Mouse (Mus musculus) intestine, postnatal 0 days (tissue): ENCODE measurements at regions not wholly inside any gene's neighbourhood (a gene's known extent, or its start where the extent isn't known, plus 50 kb on each side); places are given as distances from the start of the nearest gene placed in this dataset.

Experiments used
- ATAC-seq: fragments of 200-750 bp; cut with Nextera tagmentation; 2 replicates; pipeline ENCODE4 v1.8.0; 2017; ENCODE audit warnings: mild to moderate bottlenecking, moderate TSS enrichment, moderate library complexity
- H3K27ac ChIP-seq: fragments of 300-500 bp; sonication (generic); 2 replicates; pipeline ENCODE4 v1.5.1; 2014; ENCODE audit warnings: mild to moderate bottlenecking, low read depth, low read length, moderate library complexity
- H3K27me3 ChIP-seq: fragments of 300-500 bp; sonication (generic); replicated peaks from 2 replicates; pipeline ENCODE4 v1.6.1; 2014; ENCODE audit warnings: low read length, mixed read lengths; ENCODE audit not compliant: control insufficient read depth, insufficient read depth
- H3K36me3 ChIP-seq: fragments of 300-500 bp; sonication (generic); 2 replicates; pipeline ENCODE4 v1.6.1; 2014; ENCODE audit warnings: mild to moderate bottlenecking, moderate library complexity; ENCODE audit not compliant: control insufficient read depth, insufficient read depth
- H3K4me1 ChIP-seq: fragments of 300-500 bp; sonication (generic); replicated peaks from 2 replicates; pipeline ENCODE4 v1.6.1; 2014; ENCODE audit warnings: antibody characterized with exemption, low read length, mixed read lengths; ENCODE audit not compliant: control insufficient read depth, insufficient read depth
- H3K4me2 ChIP-seq: fragments of 300-500 bp; sonication (generic); replicated peaks from 2 replicates; pipeline ENCODE4 v1.6.1; 2014; ENCODE audit warnings: low read depth, mild to moderate bottlenecking, moderate library complexity
- H3K4me3 ChIP-seq: fragments of 300-500 bp; sonication (generic); 2 replicates; pipeline ENCODE4 v1.5.1; 2014; ENCODE audit warnings: low read depth, low read length
- H3K9ac ChIP-seq: fragments of 300-500 bp; sonication (generic); 2 replicates; pipeline ENCODE4 v1.6.1; 2014; ENCODE audit warnings: mild to moderate bottlenecking, low read depth, low read length
- H3K9me3 ChIP-seq: fragments of 300-500 bp; sonication (generic); 2 replicates; pipeline ENCODE4 v1.6.1; 2016; ENCODE audit warnings: mixed run types; ENCODE audit not compliant: control insufficient read depth
- CTCF ChIP-seq: sonication (generic); IDR thresholded peaks from 2 replicates; pipeline ENCODE4 v1.5.1; 2016; ENCODE audit warnings: low read depth, mild to moderate bottlenecking, control low read depth, antibody characterized with exemption, moderate library complexity
- WGBS: fragments of 180-500 bp; shearing (Covaris S2); extraction: QIAGEN DNeasy Blood & Tissue Kit; methylation state at CpG from one replicate; pipeline ENCODE4 v1.1.7; 2014; 5-methylcytosine and 5-hydroxymethylcytosine counted together

- H3K4me2 ChIP-seq: no peak overlapping the region
- TF ChIP-seq CTCF: no peak
- no peaks in the 10 kb centered on the region for H3K36me3 ChIP-seq
- no peak for ATAC-seq
- no peaks in the 10 kb centered on the region for H3K9me3 ChIP-seq
- H3K27me3 ChIP-seq: no peaks in the 10 kb centered on the region
- H3K9ac ChIP-seq: no peak overlapping the region
- H3K4me3 ChIP-seq: no peak overlapping the region
- 82% methylated on average over 8 of the region's 8 CpGs for WGBS
- no peak overlapping the region for H3K27ac ChIP-seq
- no peaks in the 10 kb centered on the region for H3K4me1 ChIP-seq
Observed at GRCm38 (mm10) chr10:56685655-56686250, 308.6 kb downstream of the Gja1 start.

DNA sequence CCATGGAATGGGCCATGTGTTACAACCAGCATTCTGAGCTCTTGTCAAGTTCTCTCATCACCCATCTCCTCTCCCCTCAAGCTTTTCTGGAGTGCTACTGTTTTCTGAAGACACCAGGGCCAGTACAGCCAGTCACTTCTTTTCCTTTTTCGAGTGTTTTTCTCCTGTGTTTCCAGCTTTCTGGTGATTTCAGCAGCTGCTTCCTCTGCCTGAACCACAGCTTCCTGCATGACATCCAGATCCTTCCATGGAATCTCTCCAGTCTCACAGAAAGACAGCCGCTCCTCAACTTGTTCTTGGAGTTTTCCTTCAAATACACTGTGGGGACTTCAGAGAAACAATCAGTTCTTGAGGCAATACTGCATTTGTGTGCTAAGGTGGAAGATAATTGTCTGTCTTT lies 314.3 kb downstream of the Gja1 start:
- no peak for TF ChIP-seq CTCF
- H3K27me3 ChIP-seq: no peaks in the 10 kb centered on the region
- H3K4me3 ChIP-seq: no peak overlapping the region
- no peaks in the 10 kb centered on the region for H3K36me3 ChIP-seq
- no peak overlapping the region for H3K9ac ChIP-seq
- H3K4me1 ChIP-seq: no peaks in the 10 kb centered on the region
- H3K4me2 ChIP-seq: no peak overlapping the region
- no peak for ATAC-seq
- 42% methylated on average over 2 of the region's 2 CpGs for WGBS
- no peaks in the 10 kb centered on the region for H3K9me3 ChIP-seq
- no peak overlapping the region for H3K27ac ChIP-seq

DNA sequence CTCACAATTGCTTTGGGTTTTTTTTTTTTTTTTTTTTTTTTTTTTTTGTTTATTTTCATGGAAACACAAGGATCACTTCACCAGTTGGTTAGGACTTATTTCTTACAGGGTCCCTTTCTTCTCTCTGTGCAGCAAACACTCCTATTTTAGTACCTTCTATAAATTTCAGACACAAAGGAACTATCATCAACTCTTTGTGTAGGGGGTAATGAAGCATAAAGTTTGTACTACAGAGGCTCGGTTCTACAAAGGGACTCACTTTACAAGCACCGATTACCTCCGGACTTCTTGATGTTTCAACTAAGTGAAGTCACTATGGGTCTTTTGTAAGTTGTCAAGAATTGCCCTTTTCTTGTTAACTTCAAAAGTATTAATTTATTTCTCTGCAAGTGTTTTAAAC lies 318.0 kb downstream of the Gja1 start:
- H3K4me3 ChIP-seq: no peak overlapping the region
- H3K9me3 ChIP-seq: no peaks in the 10 kb centered on the region
- no peaks in the 10 kb centered on the region for H3K4me1 ChIP-seq
- no peak overlapping the region for H3K9ac ChIP-seq
- H3K27ac ChIP-seq: no peak overlapping the region
- H3K27me3 ChIP-seq: no peaks in the 10 kb centered on the region
- no peak overlapping the region for H3K4me2 ChIP-seq
- no peaks in the 10 kb centered on the region for H3K36me3 ChIP-seq
- no peak for TF ChIP-seq CTCF
- no peak for ATAC-seq
- 75% methylated on average over 3 of the region's 3 CpGs for WGBS

DNA sequence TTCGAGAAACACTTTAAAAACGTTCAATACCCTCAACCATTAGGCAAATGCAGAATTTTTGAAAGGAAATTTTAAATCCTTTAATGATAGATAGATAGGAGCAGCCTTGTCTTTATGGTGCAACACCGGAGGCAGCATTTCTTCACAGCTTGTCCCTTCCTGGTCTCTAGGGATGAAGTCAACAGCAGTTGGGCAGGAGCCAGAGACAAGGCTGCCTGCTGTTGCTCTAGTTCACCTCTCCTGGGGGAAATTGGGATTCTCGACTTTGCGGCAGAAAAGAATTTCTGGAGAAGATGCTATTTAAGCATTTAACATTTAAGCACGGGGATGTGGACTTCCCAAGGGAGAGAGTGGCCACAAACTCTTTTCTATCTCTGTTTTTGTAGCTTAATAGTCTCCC lies 323.0 kb downstream of the Gja1 start:
- Histone ChIP-seq H3K4me3 (no peak overlapping the region), H3K9ac (no peak overlapping the region), H3K36me3 (no peaks in the 10 kb centered on the region), H3K4me1 (no peaks in the 10 kb centered on the region), H3K4me2 (no peak overlapping the region), H3K27ac (no peak overlapping the region), H3K27me3 (no peaks in the 10 kb centered on the region), H3K9me3 (no peaks in the 10 kb centered on the region)
- no peak for ATAC-seq
- 74% methylated on average over 6 of the region's 6 CpGs for WGBS
- TF ChIP-seq CTCF: no peak

GRCm38 (mm10) chr10:56708411-56708810 lies 331.3 kb downstream of the Gja1 start:
- Histone ChIP-seq H3K9me3 (no peaks in the 10 kb centered on the region), H3K4me3 (no peak overlapping the region), H3K36me3 (no peaks in the 10 kb centered on the region), H3K27me3 (no peaks in the 10 kb centered on the region), H3K4me2 (no peak overlapping the region), H3K4me1 (no peaks in the 10 kb centered on the region), H3K9ac (no peak overlapping the region), H3K27ac (no peak overlapping the region)
- ATAC-seq: no peak
- 84% methylated on average over 2 of the region's 2 CpGs for WGBS
- TF ChIP-seq CTCF: no peak

- Histone ChIP-seq H3K4me1 (no peaks in the 10 kb centered on the region), H3K4me3 (no peak overlapping the region), H3K27me3 (no peaks in the 10 kb centered on the region), H3K9me3 (no peaks in the 10 kb centered on the region), H3K27ac (no peak overlapping the region), H3K36me3 (no peaks in the 10 kb centered on the region), H3K9ac (no peak overlapping the region), H3K4me2 (no peak overlapping the region)
- ATAC-seq: no peak
- WGBS: 62% methylated on average over 1 of the region's 1 CpGs
- no peak for TF ChIP-seq CTCF
Observed at GRCm38 (mm10) chr10:56708886-56709285, 331.8 kb downstream of the Gja1 start.

GRCm38 (mm10) chr10:56712611-56713105 lies 335.5 kb downstream of the Gja1 start:
- no peak for TF ChIP-seq CTCF
- H3K9ac ChIP-seq: no peak overlapping the region
- H3K27me3 ChIP-seq: no peaks in the 10 kb centered on the region
- no peak overlapping the region for H3K4me3 ChIP-seq
- H3K9me3 ChIP-seq: no peaks in the 10 kb centered on the region
- no peak for ATAC-seq
- H3K4me1 ChIP-seq: no peaks in the 10 kb centered on the region
- no peak overlapping the region for H3K4me2 ChIP-seq
- H3K27ac ChIP-seq: no peak overlapping the region
- 61% methylated on average over 7 of the region's 7 CpGs for WGBS
- H3K36me3 ChIP-seq: no peaks in the 10 kb centered on the region
